Mouse (Mus musculus) heart, postnatal 0 days (tissue): ENCODE measurements around the gene Sf3a3. TPM values are rescaled to one million over a fixed set of nuclear protein-coding genes. Genes with fewer than 3 reads are reported as not detected.

ENCODE experiments used
- ATAC-seq: fragments of 200-750 bp; cut with Nextera tagmentation; 2 replicates; pipeline ENCODE4 v1.8.0; 2017; ENCODE audit warnings: low read depth, moderate number of reproducible peaks, moderate library complexity; ENCODE audit not compliant: insufficient read depth
- DNase-seq: peaks from one replicate; pipeline ENCODE4 v3.0.0-alpha.2; 2016; ENCODE audit warnings: low spot score
- H3K27ac ChIP-seq: fragments of 300-500 bp; sonication (generic); 2 replicates; pipeline ENCODE4 v1.5.1; 2014; ENCODE audit warnings: low read depth, mild to moderate bottlenecking
- H3K27me3 ChIP-seq: fragments of 300-500 bp; sonication (generic); 2 replicates; pipeline ENCODE4 v1.6.1; 2014; ENCODE audit warnings: low read length, mixed read lengths; ENCODE audit not compliant: control insufficient read depth, insufficient read depth
- H3K36me3 ChIP-seq: fragments of 300-500 bp; sonication (generic); replicated peaks from 2 replicates; pipeline ENCODE4 v1.6.1; 2014; ENCODE audit warnings: low read length, mixed read lengths; ENCODE audit not compliant: control insufficient read depth, insufficient read depth
- H3K4me1 ChIP-seq: fragments of 300-500 bp; sonication (generic); 2 replicates; pipeline ENCODE4 v1.6.1; 2014; ENCODE audit warnings: antibody characterized with exemption; ENCODE audit not compliant: control insufficient read depth, insufficient read depth
- H3K4me2 ChIP-seq: fragments of 300-500 bp; sonication (generic); 2 replicates; pipeline ENCODE4 v1.6.1; 2014; ENCODE audit warnings: low read depth, mild to moderate bottlenecking, low read length, moderate library complexity
- H3K4me3 ChIP-seq: fragments of 300-500 bp; sonication (generic); 2 replicates; pipeline ENCODE4 v1.5.1; 2014; ENCODE audit warnings: low read depth, low read length
- H3K9ac ChIP-seq: fragments of 300-500 bp; sonication (generic); replicated peaks from 2 replicates; pipeline ENCODE4 v1.6.1; 2014; ENCODE audit warnings: low read depth, low read length, mixed read lengths
- H3K9me3 ChIP-seq: fragments of 300-500 bp; sonication (generic); replicated peaks from 2 replicates; pipeline ENCODE4 v1.6.1; 2016; ENCODE audit warnings: low read length; ENCODE audit not compliant: control insufficient read depth
- CTCF ChIP-seq: IDR thresholded peaks from 2 replicates; pipeline ENCODE4 v1.5.1; 2016; ENCODE audit warnings: antibody characterized with exemption, control low read depth, low read depth
- EP300 ChIP-seq: IDR thresholded peaks from 2 replicates; pipeline ENCODE4 v1.6.1; 2016; ENCODE audit warnings: antibody characterized with exemption, low read depth
- WGBS: fragments of 180-500 bp; shearing (Covaris S2); extraction: QIAGEN DNeasy Blood & Tissue Kit; methylation state at CpG from one replicate; pipeline ENCODE4 v1.1.7; 2014; 5-methylcytosine and 5-hydroxymethylcytosine counted together
- microRNA counts: library from miRNA; unstranded; fragments of <30 nt; microRNA quantifications from one replicate; lab custom pipeline; 2015
- microRNA-seq: library from miRNA; unstranded; fragments of <30 nt; microRNA quantifications from one replicate; pipeline ENCODE4, GENCODE M21; 2016
- polyA plus RNA-seq: library from polyadenylated mRNA; unstranded; fragments of >200 nt; fragmentation: Nextera tagmentation; extraction: Ambion mirVana; gene quantifications from 2 replicates; pipeline ENCODE4 v1.2.1, GENCODE M21; 2015
- total RNA-seq: library from RNA; depleted of rRNA; stranded (reverse); fragments of >200 nt; gene quantifications from 2 replicates; pipeline ENCODE4 v1.2.3, GENCODE M21; 2014; ENCODE audit warnings: low replicate concordance; rRNA removed

Gene Sf3a3
- total and polyA plus RNA-seq, 2 experiments from 2014 or later: 23.6 to 50.6 TPM

DNA sequence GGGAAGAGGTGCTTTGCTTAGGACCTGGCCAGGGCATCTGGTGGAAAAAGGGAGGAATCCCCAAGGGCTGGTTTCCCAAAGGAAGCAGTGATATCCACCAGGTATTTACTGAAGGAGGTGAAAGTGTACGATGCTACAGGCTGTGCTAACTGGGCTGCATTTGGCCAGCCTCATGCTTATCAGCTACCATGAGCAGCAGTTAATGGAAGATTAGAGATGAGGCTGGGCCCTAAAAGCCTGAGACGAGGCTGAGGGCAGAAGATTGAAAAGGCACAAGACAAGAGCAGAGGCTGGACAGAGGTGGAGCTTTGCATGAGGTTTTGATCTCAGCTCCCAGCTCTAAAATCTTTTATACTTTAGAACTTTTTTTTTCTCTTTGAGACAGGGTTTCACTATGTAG is 59.9 kb downstream of the Sf3a3 start:
- WGBS: 28% methylated on average over 2 of the region's 2 CpGs
- no peaks in the 10 kb centered on the region for H3K9me3 ChIP-seq
- TF ChIP-seq CTCF: no peak
- no peak for TF ChIP-seq EP300
- DNase-seq (no peak), ATAC-seq (no peak)
- no peaks in the 10 kb centered on the region for H3K4me1 ChIP-seq
- no peak overlapping the region for H3K27ac ChIP-seq
- no peak overlapping the region for H3K4me3 ChIP-seq
- peaks cover 7% of the 10 kb centered on the region for H3K36me3 ChIP-seq
- H3K9ac ChIP-seq: no peak overlapping the region
- H3K4me2 ChIP-seq: no peak overlapping the region
- no peaks in the 10 kb centered on the region for H3K27me3 ChIP-seq

- Histone ChIP-seq H3K27ac (no peak overlapping the region), H3K36me3 (peaks cover 69% of the 10 kb centered on the region), H3K9ac (no peak overlapping the region), H3K4me3 (no peak overlapping the region), H3K4me2 (no peak overlapping the region), H3K4me1 (no peaks in the 10 kb centered on the region), H3K27me3 (no peaks in the 10 kb centered on the region), H3K9me3 (no peaks in the 10 kb centered on the region)
- ATAC-seq (no peak), DNase-seq (no peak)
- WGBS: 88% methylated on average over 7 of the region's 7 CpGs
- TF ChIP-seq EP300 (no peak), CTCF (no peak)
These were observed 66.8 kb downstream of the Sf3a3 start for GRCm38 (mm10) chr4:124781361-124781760.

MicroRNAs within 50 kb of the gene (microRNA counts, 519-probe panel; counts per million panel counts)
- microRNA mmu-miR-697 (lab: Ali Mortazavi, UCI) (not detected), microRNA mmu-miR-698 (lab: Ali Mortazavi, UCI) (not detected)

Small RNAs within 50 kb of the gene (microRNA-seq; reads per million reads assigned to microRNA genes)
- not detected for gene Gm24721
- not detected for gene Mir697
- gene Mir698: not detected

Other genes with a start within 250 kb of the Sf3a3 start
- gene 3100002H09Rik, start 104.0 kb upstream of the Sf3a3 start, total RNA-seq: not detected in 2 replicates
- not detected in 2 replicates for gene 3100002H09Rik, start 104.0 kb upstream of the Sf3a3 start, polyA plus RNA-seq
- gene Pou3f1, start 58.0 kb upstream of the Sf3a3 start, total RNA-seq: 0.04 and 1.5 TPM in 2 replicates
- 0.03 and 0.08 TPM in 2 replicates for gene Pou3f1, start 58.0 kb upstream of the Sf3a3 start, polyA plus RNA-seq
- 2.6 and 5.5 TPM in 2 replicates for gene Utp11, start 21.2 kb upstream of the Sf3a3 start, total RNA-seq
- 33.4 and 39.7 TPM in 2 replicates for gene Utp11, start 21.2 kb upstream of the Sf3a3 start, polyA plus RNA-seq
- 7.1 and 14.5 TPM in 2 replicates for gene Fhl3, start 14.1 kb upstream of the Sf3a3 start, total RNA-seq
- gene Fhl3, start 14.1 kb upstream of the Sf3a3 start, polyA plus RNA-seq: 6.2 and 6.5 TPM in 2 replicates
- 4.7 and 8.2 TPM in 2 replicates for gene Inpp5b, start 27.1 kb downstream of the Sf3a3 start, total RNA-seq
- 8.0 and 10.4 TPM in 2 replicates for gene Inpp5b, start 27.1 kb downstream of the Sf3a3 start, polyA plus RNA-seq
- 4.8 and 7.1 TPM in 2 replicates for gene Mtf1, start 87.3 kb downstream of the Sf3a3 start, total RNA-seq
- gene Mtf1, start 87.3 kb downstream of the Sf3a3 start, polyA plus RNA-seq: 9.0 and 9.5 TPM in 2 replicates
- gene Yrdc, start 135.9 kb downstream of the Sf3a3 start, total RNA-seq: 31.8 and 41.3 TPM in 2 replicates
- gene Yrdc, start 135.9 kb downstream of the Sf3a3 start, polyA plus RNA-seq: 15.8 and 16.9 TPM in 2 replicates
- 70.2 and 127 TPM in 2 replicates for gene 1110065P20Rik, start 136.4 kb downstream of the Sf3a3 start, total RNA-seq
- gene 1110065P20Rik, start 136.4 kb downstream of the Sf3a3 start, polyA plus RNA-seq: 51.5 and 54.3 TPM in 2 replicates
- 0.39 TPM in 1 of 2 replicates, not detected in the other for gene Maneal, start 147.4 kb downstream of the Sf3a3 start, total RNA-seq
- 0.04 and 0.11 TPM in 2 replicates for gene Maneal, start 147.4 kb downstream of the Sf3a3 start, polyA plus RNA-seq
- not detected in 2 replicates for gene Epha10, start 166.1 kb downstream of the Sf3a3 start, total RNA-seq
- not detected in 2 replicates for gene Epha10, start 166.1 kb downstream of the Sf3a3 start, polyA plus RNA-seq
- 9.7 and 18.7 TPM in 2 replicates for gene 9930104L06Rik, start 222.3 kb downstream of the Sf3a3 start, total RNA-seq
- gene 9930104L06Rik, start 222.3 kb downstream of the Sf3a3 start, polyA plus RNA-seq: 6.0 and 7.1 TPM in 2 replicates
- 26.4 and 28.5 TPM in 2 replicates for gene Cdca8, start 224.5 kb downstream of the Sf3a3 start, total RNA-seq
- 31.0 and 31.7 TPM in 2 replicates for gene Cdca8, start 224.5 kb downstream of the Sf3a3 start, polyA plus RNA-seq